Mouse (Mus musculus) adipocyte (in vitro differentiated cells): ENCODE results near the gene Atp8a2.
A peak's percentile ranks its signal among the peaks of the same experiment; 100 is the strongest.

Experiments used
- DNase-seq: peaks from one replicate; pipeline ENCODE4 v3.0.0-alpha.2; 2016; ENCODE audit warnings: low spot score

Atp8a2 gene

DNA sequence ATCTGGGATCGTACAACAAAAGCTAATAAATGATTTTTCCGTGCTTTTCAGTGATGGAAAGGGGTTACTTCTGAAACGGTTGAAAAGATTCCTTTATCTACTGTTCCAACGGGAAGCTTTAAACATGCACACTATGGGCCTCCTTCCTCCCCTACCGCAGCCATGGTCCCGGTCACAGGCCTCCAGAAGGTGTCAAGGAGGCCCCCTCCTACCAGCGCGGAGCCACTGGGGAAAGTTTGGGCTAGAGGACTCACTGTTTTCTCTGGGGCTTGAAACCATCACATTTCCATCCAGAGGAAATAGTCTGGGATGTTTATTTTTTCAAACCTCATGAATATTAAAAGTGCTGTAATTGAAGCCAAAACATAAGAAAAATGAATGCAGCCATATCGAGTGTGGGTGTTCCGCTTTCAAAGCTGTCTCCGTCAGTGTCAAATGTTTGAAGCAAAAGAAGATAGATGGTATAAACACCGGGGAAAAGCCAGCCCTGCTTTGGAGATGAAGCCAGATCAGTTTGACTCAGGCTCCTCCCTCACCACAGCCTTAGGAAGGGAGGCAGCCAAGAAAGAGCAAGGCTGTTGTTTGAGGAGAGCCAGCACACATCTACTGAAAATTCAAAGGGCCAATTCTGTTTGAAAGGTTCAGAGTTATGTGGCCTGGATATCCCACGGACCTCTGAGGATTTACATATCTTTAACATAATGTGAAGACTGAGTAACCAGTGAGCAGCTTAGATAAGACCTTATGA is 481.1 kb downstream of the Atp8a2 start:
- no peak for DNase-seq

DNA sequence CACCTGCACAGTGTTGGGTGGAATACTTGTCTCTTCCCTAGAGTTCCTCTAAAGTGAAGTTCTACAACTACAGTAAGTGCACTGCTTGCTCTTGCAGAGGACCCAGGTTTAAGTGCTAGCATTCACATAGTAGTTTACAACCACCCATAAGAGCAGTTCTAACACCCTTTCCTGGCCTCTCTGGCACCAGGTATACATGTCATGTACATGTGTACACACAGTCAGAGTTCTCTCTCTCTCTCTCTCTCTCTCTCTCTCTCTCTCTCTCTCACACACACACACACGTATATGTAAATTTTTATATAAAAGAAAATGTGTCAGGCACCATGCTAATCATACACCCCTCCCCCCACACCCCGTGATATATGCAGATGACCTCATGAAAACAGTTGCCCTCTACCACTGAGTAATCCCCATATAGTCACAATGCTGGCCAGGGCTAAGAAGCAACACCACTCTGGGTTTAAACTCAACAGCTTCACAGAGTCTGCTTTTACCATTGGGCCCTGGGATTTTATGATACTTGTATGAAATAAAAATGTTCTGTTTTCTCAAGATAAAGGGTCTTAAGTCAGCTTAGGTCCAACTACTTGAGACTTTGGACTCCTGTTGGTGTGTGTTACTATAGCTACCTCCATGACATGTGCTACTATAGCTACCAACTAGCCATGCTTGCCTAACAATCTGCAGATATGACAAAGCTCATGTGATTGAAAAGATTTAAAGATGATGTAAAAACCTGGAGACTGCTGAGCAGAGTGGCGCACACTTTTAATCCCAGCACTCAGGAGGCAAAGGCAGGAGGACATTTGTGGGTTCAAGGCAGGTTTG is 487.3 kb downstream of the Atp8a2 start:
- no peak for DNase-seq

GRCm38 (mm10) chr14:59708009-59708408 is 489.0 kb downstream of the Atp8a2 start:
- DNase-seq: no peak

- DNase-seq: no peak
These were observed 491.5 kb downstream of the Atp8a2 start for GRCm38 (mm10) chr14:59705326-59706058.

GRCm38 (mm10) chr14:59701492-59701891 is 495.5 kb downstream of the Atp8a2 start:
- DNase-seq: no peak

DNA sequence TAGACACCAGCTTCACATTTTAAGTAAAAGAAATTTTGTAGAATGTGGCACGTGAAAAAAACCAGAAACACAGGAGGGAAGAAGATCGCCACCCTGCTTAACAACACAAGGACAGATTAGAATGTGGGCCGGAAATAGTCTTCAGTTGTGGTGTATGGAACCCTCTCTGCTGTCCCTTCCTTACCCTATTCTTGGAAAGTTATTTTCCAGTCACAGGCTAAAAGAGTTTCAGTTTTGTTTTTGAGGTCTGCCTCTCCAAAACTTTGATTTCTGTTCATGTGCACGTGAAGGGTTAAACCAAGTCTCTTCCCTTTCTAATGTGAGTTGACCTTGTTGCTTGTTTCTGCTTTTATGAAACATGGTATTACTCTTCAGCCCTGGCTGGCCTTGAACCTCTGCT is 501.8 kb downstream of the Atp8a2 start:
- no peak for DNase-seq

DNA sequence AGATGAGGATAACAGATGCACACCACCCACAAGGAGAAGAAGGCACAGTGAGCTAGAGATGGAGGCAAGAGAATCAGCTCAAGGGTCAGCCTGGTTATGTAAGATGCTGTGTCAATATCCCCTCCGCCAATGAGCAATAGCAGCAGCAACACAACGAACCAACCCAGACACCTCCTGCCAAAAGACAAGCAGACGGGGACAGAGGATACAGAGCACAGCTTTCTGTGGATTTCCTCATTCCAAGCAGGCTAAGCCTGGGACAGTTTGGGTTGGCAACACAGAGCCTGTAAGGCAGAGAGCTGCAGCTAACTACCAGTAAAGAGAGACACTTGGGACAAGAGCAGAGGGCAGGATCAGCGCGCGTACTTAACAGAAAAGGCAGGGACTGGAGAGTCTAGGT is 504.8 kb downstream of the Atp8a2 start:
- DNase-seq: peak; percentile 30

GRCm38 (mm10) chr14:59691402-59691801 is 505.6 kb downstream of the Atp8a2 start:
- DNase-seq: no peak

DNA sequence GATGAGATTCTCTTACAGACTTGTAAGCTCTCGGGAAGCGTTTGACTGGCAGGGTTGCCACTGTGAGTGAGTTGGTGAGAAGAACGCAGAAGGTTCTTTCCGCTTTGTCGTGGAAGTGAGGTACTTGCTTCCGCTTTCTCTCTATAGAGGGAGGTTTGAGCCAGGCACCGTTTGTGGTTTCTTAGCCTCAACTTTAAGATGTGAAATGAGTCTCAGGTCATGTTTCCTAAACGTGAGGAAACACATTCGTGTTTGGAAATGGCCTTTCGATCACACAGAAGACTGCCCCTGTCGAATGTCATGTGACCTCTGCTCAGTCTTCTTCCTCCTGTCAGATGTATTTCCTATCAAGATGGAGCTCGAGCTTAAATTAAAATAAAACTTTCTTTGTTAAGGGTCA is 506.0 kb downstream of the Atp8a2 start:
- no peak for DNase-seq

GRCm38 (mm10) chr14:59689596-59689995 is 507.4 kb downstream of the Atp8a2 start:
- no peak for DNase-seq

DNA sequence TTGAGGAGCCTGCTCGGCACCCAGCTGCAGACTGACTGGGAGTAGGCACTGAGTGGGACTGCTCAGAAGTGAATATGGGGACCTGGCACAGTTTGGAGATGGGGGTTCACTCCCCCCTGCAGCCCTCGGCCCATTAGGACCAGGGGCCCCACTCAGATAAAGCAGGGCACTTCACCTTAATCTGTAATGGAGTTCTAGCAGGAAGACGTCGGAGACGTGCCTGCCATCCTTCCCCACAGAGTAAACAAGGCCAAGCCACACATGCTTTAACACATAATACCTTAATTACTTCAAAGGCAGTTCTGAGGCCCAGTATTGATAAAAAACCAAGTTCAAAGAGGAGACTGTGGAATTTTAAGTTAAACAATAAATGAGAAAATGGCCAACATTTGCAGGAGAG is 510.8 kb downstream of the Atp8a2 start:
- no peak for DNase-seq

DNA sequence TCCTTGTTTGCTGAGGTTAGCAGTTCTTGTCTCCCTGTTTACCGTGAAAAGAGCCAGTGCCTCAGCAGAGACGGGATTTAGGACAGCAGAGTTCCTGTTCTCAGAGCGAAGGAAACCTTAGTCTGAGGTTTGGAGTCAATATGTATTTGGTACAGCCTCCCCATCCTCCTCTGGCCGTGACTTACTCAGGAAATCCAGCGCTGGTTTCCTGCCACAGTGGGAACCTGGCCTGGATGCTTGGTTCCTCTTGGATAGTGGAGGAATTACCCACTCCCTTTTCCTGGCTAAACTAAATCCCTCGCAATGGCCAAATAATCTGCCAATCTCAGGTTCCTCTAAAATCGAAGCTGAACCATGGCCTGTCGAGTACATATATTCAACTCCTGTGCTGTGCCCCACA is 511.6 kb downstream of the Atp8a2 start:
- DNase-seq: no peak

DNA sequence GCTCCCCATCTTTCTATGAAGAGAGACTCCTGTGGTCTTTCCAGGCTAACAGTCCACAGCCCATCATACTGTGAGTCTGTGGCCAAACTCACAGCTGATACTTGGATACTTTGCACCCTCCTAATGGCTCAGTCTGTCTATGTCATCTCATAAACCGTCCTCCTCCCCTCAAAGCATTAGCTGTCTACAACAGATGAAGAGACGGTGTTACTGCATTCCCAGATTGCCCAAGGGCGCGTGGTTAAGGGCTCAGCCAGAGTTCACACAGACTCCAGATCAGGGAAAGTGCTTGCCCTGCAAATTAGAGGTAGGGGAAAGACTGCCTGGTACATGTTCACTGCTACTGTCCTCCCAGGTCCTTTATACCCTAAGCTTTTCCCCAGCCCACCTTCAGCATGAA is 515.1 kb downstream of the Atp8a2 start:
- no peak for DNase-seq

DNA sequence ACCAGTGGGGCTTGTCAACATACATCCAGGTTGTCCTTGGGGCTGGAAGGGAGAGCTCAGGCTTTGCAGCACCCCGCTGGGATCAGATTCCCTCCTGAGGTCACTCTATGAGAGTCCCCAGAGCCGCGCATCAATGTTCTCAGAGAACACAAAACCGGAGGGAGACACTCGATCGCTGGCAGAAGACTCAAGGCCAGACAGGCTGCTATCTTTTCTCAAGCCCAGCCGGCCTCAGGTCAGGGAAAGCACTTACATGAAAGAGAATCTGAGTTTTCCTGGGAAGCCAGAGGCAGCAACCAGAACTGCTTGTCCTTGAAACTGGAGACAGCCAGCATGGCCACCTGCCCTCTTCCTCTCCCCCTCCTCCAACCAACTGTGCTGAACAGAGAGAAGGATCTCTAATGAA is 519.4 kb downstream of the Atp8a2 start:
- DNase-seq: no peak

DNA sequence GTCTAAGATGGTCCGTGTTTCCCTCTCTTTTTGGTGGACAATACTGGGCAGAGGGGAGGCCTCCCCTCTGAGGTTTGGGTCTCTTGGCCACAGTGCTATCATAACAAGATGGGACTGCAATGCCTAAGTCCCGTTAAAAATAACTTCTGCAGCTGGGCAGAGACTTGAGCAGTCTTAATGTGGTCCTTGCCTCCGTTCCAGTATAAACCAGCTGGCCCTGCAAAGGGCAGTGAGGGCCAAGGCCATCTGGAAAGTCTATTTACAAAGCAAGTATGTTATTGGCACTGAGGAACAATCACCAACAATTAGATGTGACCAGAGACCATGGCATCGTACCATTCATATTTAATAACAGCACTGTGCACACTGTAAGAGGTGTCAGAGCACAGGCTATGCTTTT is 521.6 kb downstream of the Atp8a2 start:
- no peak for DNase-seq

DNA sequence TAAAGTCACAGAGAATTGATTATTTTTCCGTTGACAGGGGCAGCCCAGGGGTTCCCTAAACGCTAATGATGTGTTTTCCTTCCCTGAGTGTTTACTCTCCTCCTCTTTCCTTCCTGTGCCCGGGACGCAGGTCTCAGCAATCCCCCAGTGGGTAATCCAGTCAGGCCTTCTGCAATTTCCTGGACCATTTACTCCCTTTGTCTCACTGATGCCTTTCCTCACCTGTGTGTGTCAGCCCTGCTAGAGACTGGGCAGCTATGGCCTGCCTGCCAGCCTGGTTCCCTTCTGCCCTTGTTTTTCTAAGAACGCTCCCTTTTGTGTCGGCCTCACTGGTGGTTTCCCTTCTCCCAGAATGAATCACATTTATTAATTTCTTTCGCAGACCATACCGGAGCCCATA is 522.4 kb downstream of the Atp8a2 start:
- DNase-seq: no peak

DNA sequence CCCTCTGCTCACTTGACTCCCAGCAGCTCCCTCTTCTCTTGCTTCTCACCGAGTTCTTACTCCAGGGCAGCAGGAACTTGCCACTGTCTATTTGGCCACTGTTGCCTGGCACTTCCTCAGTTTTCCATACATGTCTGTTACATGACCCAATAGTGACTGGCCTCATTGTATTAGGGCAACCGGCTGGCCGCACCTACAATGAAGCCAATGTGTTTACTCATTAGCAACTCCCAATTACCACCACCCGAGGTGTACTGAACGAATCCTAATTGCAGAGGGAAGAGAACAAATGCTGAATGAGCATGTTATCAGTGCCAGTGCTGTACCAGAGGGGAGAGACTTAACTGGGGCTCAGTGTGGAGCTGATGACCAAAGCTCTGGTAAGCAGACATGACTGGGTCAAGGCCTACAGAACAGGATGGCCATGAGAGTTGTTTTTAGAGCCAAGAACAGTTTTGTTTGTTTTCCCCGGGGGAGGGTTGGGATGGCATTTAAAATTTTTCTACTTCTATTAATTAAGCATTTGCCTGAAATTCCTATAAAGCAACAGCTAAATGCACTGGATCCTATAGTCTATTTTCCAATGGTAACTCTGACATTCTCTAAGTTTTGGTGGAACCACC is 524.0 kb downstream of the Atp8a2 start:
- no peak for DNase-seq

DNA sequence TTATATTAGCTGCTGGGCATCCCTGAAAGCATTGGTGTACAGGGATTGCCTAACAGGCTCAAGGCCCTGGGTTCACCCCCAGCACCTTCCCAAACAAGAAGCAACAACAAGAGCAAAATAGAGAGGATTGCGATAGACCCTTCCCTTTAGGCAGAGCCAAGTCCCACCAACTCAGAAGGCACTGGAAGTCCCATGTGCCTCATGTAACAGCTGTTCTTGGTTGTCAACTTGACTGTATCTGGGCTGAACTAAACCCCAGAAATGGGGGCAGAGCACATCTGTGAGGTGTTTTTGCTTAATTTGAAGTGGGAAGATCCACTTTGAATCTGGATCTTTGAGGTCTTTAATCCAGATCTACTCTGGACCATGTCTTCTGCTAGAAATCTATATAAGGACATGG is 539.9 kb downstream of the Atp8a2 start:
- DNase-seq: no peak

GRCm38 (mm10) chr14:59656591-59656990 is 540.4 kb downstream of the Atp8a2 start:
- DNase-seq: no peak

DNA sequence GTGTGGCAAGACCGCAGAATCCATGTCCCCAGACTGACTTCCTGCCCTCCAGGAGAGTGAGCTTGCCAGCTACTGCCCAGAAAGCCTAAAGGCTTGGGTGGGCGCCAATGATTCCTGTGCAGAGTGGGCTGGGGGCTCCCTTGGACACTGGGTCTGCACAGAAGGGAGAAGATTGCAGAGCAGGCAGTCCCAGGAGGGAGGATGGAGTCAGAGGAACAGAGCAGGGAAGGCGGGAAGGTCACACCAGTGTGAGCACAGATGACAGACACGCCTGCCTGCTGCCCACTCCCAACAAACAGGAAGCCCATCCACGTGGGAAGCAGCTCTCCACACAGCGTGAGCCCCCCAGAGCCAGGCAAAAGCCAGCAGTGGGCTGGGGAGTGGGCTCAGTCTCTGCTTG is 547.6 kb downstream of the Atp8a2 start:
- no peak for DNase-seq

DNA sequence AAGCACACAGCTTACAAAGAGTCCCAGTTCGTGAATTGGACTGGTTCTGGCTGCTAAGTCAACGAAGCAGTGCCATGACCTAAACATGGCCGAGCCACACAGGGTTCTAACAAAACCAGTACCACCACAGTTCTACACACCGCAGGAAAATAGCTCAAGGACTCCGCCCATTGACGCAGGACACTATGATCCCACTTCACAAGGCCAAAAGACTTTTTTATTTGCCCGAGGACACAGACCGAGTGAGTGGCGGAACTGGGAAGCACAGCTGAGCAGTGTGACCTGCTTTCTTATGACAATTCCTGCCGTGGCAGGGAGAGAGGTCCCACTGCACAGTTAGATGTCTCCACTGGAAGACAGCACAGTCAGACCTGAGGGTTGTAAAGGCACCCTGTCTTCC is 548.4 kb downstream of the Atp8a2 start:
- DNase-seq: no peak
